Mouse (Mus musculus) monocyte, adult 5-6 weeks (primary cell): ENCODE measurements at regions not wholly inside any gene's neighbourhood (a gene's known extent, or its start where the extent isn't known, plus 50 kb on each side); places are given as distances from the start of the nearest gene placed in this dataset.

ENCODE experiments used
- ATAC-seq: fragments of 153-309, 156-312 bp; replicated peaks from 2 replicates; pipeline ENCODE4 v1.8.0; 2017; ENCODE audit warnings: mild to moderate bottlenecking; ENCODE audit not compliant: low TSS enrichment, insufficient number of reproducible peaks, severe bottlenecking, poor library complexity, low FRiP score

DNA sequence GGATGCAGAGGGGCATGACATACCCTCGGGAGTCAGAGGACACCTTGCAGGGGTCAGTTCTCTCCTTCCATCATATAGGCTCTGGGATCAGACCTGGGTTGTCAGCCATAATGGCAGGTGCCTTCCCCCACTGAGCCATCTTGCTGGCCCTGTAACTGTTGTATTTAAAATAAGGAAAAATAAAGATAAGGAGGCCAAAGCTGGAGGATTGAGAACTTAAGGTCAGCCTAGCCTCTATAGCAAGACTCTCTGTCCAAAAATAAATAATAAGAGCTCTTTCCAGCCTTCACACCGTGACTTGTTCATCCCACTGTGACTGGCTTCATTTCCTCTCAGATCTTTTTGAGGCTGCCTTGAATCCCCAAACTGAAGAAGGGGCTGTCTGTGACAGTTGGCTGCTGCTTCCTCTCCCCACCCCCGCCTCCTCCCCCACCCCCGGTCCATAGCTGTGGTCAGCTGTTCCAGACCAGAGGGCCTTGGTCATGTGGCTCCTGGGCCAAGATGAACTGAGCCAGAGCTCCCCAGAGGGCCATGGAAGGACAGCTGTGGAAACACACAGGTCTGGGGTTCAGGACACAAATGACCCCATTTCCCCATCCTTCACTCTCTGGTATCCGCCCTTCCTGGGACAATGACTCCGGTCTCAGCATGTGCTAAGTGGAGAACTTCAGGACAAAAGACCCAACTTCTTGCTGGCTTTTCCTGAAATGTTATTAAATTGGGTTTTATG is 81.6 kb upstream of the Errfi1 start:
- no peak for ATAC-seq

DNA sequence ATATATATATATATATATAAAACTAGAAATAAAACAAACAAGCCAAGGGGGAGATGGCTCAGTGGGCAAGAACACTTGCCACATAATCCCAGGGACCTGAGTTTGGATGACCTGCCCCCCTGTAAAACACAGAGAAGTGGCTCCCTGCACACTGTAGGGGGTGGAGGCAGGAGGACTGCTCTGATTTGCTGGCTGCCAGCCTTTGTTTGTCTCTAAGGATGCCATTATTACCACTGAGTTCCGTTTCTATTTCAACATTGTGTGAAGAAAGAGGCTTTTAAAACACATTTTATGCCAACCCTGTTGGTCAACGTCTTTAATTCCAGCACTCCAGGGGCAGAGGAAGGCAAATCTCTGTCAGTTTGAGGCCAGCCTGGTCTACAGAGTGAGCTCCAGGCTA is 82.2 kb upstream of the Errfi1 start:
- ATAC-seq, result no peak

DNA sequence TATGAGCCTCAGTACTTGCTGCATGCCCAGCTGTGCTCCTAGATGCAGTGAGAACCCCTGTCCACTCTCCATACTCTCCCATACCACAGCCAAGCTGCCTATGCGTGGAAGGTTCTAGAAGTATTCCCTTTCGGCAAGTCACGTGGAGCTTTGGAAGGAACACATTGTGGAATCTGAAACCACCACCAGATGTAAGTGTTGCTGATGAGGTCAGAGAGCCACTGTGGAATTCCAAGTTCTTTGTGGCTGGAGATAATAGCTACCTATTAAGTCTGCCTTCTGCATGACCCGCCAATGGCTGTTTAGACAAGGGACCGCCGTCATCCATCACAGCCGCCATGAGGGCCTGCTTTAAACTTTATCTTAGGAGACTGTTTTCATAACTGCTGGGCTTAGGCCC is 84.7 kb upstream of the Errfi1 start:
- no peak for ATAC-seq

DNA sequence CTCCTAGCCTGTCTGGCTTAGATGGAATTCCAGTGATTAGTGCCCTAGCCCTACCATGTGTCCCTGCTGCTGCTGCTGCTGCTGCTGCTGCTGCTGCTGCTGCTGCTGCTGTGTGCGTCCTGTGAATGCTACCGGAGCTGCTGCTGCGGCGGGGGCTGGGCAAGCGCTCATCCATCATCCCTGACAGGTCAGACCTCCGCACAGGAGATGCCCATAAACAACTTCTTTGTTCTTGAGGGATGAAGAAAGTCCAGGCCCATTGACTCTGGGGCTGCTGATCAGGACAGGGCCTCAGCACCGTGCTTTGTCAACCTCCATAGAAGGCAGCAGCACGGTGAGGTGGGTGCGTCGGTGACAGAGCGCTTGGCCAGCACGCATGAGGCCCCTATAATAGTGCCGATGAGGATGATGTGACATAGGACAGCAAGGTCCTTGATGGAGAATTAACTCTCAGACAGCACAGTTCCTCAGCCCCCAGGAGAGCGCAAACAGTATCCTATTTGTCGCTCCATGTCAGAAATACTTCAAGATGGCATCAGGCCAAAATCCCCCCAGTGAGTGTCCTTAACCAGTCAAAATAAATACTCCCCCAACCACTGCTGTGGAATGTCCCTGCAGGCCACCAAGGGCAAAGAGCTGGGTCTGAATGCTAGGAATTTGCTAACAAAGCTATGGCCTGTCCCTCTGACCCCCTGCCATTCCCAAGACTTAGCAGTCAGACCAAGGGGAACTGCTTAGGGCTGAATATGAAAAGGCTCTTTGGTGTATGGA is 95.1 kb upstream of the Errfi1 start:
- no peak for ATAC-seq

DNA sequence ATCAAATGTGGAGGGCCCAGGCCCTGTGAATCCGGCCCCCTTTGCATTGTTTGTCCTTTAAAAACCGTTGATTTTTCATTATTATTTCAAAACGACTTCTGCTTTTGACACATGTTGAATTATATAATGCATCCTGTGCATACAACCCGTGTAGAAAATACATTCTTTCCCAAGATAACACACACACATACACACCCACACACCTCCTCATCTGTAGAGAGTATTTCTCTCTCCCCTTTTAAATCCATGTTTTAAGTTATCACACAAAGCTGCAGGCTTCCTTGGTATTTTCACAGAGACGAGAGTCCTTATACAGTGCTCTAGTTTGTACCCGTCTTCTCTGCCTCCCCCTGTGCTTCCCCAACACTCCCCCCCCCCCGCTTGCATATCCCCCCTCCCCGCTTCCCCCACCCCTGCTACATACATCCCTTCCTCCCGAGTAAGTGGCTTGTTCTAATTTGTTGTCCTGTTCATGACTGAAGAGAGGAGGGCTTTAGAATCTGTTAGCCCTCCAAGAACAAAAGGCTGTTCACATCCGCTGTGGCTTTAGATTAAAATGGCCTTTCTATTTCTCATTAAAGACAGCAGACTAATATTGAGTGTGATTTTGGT is 95.8 kb upstream of the Errfi1 start:
- ATAC-seq, result no peak

DNA sequence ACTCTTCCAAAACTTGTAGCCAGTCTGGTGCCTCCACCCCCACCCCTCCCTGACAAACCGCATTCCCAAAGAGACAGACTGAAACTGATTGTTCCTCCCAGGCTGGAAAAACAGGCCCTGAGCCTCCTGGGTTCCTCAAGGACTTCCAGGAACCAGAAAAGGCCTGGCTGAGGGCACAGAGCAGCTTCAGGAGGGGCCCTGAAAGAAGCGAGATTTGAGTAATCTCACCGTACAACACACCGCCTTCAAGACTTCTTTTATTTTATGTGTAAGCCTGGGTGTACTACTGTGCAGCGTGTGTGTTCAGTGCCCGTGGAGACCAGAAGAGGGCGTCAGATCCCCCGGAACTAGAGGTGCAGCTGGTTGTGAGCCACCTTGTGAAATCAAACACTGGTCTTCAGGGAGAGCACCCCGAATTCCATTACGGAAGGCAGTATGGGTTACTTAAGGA is 96.4 kb upstream of the Errfi1 start:
- no peak for ATAC-seq

DNA sequence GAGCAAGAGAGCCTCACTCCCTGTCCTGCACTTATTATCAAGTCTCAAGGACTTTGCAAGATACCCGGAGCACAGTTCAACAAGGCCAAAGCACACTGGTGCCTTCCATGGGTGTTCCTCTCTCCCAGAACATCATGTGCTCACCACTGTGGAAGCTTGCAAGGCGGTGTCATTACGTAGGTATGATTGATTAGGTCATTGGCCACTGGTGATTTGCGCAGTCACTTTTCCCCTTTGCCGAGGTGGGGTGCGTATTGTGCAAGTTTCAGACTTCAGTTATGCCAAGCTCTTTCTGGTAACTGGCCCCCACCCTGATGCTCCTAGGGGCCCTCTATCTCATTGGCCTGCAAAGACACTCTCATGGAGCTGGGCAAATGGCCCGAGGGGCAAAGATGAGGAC is 98.3 kb upstream of the Errfi1 start:
- ATAC-seq, result no peak

DNA sequence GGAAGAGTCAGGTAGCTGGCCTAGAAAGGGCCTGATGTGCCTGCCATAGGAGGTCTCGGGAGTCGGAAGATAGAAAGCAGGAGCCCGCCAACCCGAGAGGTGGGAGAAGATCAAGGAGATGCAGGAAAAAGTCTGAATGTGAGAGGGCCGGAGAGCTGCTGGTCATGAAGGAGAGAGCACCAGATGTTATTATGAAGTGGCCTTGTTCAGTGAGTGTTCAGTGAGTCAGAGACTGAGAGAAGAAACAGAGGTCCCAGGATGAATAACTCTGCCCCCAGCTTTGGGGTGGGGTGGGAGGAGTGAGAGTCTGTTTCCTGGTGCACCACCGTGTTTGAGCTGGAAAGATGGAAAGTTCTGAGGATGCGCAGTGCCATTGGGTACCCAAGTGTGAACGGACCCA is 100.2 kb upstream of the Slc45a1 start:
- no peak for ATAC-seq

DNA sequence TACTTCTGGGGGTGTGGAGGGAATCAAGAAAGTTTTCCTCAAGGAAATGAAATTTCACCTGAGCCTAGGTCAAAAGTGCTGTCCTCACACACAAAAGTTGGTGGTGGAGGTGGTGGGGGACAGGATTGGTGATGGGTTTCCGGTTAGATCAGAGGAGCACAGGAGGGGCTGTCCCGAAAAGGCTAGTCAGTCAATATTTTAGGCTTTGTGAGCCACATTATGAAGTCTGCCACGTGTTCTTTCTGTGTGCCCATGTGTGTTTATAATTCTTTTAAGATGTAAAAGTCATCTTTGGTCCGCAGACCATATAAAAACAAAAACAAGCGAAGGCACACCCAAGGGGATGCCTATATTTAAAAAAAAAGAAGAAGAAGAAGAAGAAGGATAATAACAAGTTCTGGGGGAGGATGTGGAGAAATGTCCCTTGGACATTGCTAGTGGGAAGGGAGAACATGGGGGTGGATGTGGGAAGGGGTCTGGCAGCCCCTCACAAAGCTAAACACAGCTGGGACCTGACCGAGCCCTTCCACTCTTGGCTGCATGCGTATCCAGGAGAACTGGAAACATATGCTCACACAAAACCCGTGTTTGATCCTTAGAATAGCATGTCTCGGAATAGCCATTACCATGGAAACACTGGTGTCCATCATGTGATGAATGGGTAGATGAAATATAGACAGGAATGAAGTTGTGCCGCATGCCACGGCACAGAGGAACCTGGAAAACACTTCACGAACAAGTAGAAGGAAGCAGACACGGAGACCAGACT is 98.7 kb upstream of the Slc45a1 start:
- no peak for ATAC-seq

DNA sequence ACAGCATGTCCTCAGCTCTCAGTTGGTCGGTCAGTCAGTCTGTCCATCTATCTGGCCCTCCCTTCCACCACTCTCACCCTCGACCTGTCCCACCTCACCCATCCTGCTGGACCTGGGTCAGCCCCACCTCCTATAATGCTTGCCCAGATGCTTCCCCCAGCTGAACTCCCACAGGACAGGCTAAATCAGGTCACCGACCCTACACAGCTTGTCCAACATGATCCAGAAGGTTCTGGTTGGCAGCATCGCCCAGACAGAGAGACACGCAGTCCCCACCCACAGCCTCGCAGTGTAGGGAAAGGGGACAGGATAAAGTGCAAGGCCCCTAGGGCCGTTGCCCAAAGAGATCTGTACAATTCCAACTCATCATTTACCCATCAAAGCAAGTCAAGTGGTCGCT is 97.1 kb upstream of the Slc45a1 start:
- ATAC-seq, result no peak

DNA sequence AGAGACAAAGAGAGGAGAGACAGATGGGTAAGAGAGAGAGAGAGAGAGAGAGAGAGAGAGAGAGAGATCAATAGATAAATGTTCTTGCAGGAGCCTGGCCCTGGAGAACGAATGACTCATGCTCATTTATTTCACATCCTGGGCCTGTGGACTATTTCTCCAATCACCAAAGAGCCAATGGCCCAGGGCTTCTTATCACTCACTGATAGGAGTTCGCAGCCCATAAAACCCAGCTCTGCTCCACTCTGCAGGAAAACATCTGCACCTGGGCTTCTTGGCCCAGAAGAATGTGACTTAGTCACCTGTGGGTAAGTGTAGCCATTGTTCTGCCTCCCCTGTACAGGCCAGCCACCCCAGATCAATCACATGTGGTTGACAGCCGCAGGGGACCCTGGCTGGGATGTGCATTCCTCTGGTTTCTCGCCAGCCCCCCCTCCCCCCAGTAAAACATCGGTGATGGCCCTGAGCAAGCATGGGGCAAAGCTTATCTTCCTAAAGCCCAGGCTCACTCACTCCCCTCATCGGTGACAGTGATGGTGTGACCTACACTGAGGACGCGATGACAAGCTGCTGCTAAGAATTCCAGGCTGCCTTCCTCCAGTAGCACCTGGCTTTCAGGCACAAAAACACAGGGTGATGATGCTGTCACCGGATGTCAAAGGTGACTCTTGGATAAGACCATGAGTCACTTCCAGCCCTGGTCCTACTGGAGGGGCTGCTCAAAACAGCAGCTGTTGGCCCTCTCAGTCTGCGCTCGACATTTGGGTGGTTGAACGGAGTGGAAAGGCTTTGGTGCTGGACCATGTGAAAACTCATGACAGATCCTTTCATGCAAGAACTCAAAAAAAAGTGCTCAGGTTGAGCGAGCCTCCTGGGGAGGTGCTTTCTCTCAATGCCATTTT is 96.4 kb upstream of the Slc45a1 start:
- no peak for ATAC-seq

DNA sequence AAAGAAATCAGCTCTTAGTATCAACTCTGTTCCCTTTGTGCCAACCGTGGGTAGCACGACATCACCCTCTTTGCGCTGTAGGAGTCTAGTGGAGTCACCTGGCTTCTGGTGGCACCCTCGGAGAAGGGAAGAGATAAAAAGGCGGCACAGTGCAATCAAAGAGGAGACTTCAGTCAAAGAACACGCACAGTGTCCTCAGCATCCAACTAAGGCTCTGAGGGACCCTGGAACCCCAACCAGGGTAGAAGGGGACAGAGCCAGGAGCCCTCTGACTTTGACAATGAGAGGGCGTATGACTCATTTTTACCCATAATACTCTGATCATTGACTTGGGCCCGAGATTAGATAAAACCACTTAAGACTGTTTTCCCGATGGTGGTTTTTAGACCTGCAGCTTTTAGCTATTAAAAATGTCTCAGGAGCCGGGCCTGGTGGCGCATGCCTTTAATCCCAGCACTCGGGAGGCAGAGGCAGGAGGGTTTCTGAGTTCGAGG is 94.5 kb upstream of the Slc45a1 start:
- no peak for ATAC-seq

DNA sequence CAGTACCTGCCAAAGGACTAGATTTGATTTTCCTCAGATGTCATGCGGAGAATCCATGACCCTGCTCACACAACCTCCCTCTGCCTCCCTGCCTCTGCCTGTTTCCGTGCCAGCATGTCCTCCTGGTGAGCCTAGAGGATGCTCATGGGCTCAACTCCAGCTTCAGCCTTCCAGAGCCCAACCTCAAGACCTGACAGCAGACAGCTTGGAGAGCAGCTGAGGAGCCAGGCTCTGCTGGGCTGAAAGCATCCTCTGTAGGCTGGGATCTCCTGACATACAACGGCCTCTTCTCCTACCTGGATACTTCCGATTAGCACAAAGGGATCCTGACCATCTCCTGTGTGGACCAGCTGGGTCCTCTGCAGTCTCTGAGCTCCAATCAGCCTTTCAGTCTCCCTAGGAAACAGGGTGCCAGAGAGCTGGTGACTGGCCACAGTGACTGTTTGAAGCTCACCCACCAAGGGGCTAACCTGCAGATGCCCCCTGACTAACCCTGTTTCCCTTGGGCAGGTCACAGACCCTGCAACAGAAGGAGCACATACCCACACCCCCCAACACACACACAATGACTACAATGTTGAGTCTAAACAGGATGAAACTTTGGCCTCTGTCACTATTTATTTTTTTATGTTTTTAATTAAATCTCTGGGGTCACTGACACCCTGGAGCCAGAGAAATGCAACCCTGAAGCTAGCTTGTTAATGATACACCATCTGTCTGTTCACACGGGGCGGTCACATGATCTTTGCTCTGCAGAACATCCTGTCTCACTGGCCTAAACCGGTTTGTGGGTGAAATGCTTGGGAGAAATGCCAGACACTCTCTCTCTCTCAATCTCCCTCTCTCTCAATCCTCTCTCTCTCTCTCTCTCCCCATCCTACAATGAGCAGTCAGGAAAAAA is 93.8 kb upstream of the Slc45a1 start:
- ATAC-seq, result no peak

DNA sequence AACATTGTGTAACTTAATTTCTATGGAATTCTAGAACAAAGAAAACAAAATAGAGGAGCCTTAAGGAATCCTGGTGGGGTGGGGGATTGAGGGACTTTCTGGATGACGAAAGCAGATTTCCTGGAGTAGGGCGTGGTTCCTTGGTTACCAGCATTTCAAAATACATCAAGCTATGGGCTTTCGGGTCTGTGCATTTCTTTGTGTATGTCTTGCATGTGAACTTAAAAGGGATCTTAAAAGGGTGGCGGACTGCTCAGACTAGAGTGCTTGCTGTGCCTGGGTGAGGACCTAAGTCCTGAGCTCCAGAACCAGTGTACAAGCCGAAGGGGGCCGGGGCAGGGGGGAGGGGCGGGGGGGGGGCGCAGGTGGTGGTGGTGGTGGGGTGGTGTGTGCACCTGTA is 91.5 kb upstream of the Slc45a1 start:
- ATAC-seq, result no peak

DNA sequence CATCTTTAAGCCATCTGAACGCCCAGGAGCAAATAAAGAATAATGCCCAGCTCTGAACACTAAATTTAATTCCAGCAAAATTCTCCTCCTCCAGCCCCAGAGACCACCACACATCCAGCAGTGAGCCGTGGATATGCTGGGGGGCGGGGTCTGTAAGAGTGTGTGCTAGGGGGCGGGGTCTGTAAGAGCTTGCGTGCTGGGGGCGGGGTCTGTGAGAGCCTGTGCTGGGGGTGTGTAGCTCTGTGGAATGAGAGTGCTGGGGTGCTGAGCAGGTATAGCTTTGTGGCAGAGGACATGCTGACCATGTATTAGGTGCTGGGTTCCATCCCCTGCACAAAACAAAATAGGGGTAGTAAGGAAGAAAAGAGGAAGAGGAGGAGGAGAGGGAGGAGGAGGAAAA is 91.1 kb upstream of the Slc45a1 start:
- ATAC-seq, result no peak

DNA sequence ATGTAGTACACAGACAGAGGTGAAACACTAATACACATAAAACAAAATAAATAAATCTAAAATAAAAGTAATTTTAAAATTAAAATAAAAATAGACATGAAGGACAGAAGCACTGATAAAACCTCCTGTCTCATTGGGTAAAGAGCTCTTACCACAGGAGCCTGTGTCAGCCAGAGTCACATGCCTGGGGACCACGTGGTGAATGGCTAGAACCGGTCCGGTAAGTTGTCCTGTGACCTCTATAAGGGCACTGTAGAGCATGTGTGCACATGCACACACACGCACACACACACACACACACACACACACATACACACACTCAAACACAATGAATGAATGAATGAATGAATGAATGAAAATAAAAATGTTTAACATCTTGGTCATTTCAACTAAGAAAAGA is 89.8 kb upstream of the Slc45a1 start:
- no peak for ATAC-seq

DNA sequence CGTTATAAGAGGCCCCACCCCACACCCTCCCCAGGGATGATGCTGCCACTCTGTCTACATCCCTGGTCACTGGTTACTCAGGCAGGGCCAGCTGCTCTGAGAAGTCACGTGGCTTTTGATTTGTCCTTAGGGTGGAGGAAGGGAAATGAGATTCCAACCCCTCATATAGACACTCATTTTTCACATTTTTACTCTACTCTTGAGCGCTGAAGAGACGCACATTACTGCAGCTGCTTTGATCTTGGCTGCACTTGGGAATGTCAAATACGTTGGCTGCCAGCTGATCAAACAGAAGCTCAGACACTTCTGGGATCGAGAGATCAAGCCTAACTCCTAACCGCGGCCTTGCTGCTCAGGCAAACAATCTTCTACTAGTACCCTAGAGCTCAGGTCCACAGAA is 88.2 kb upstream of the Slc45a1 start:
- ATAC-seq, result no peak
